9 mouse cellular contexts compared by ENCODE assay signal in genomic region chr16:4512661-4513438, GRCm38 (mm10). TPM values are rescaled to one million over a fixed set of nuclear protein-coding genes. Genes with fewer than 3 reads are reported as not detected.
DNase-seq lines count a peak whose midpoint lies in the region; ATAC-seq and TF ChIP-seq lines count a peak whose summit lies in the region.
"Had no signal": no experiment of that assay in that cellular context is flagged by ENCODE, and none has a peak within 500 bp of the region (broad histone marks: within the 10 kb centered on the region; RNA-seq: fewer than 3 reads in every experiment).

No protein-coding gene starts in this region.

- no peaks in the 10 kb centered on the region for H3K27me3 ChIP-seq in kidney, postnatal 0 days (ENCODE audit: insufficient read depth, low read length)
- no peaks in the 10 kb centered on the region for H3K27me3 ChIP-seq in forebrain, embryonic 10.5 days (ENCODE audit: poor library complexity, severe bottlenecking)
- H3K27me3 ChIP-seq: midbrain, embryonic 12.5 days had no signal

- H3K9ac ChIP-seq in kidney, postnatal 0 days (ENCODE audit: low read depth, low read length): no peak overlapping the region
- H3K9ac ChIP-seq: midbrain, embryonic 12.5 days had no signal

- no peak overlapping the region for H3K4me3 ChIP-seq in kidney, postnatal 0 days (replicated peaks; ENCODE audit: low read depth, low read length)
- H3K4me3 ChIP-seq in forebrain, embryonic 10.5 days: no peak overlapping the region
- H3K4me3 ChIP-seq: midbrain, embryonic 12.5 days had no signal

- H3K4me1 ChIP-seq in kidney, postnatal 0 days (replicated peaks; ENCODE audit: insufficient read depth, low read length): no peaks in the 10 kb centered on the region; the same call in 1 of the 2 replicates
- no peaks in the 10 kb centered on the region for H3K4me1 ChIP-seq in forebrain, embryonic 10.5 days

- TF ChIP-seq CTCF in kidney, postnatal 0 days (IDR thresholded peaks at IDR 0.05; ENCODE audit: low read depth): no peak

- H3K36me3 ChIP-seq in kidney, postnatal 0 days (ENCODE audit: insufficient read depth, low read length): no peaks in the 10 kb centered on the region
- no peaks in the 10 kb centered on the region for H3K36me3 ChIP-seq in forebrain, embryonic 10.5 days (replicated peaks)
- H3K36me3 ChIP-seq: midbrain, embryonic 12.5 days had no signal

- no peaks in the 10 kb centered on the region for H3K9me3 ChIP-seq in kidney, postnatal 0 days (replicated peaks; ENCODE audit: low read length)
- H3K9me3 ChIP-seq in forebrain, embryonic 10.5 days: no peaks in the 10 kb centered on the region
- H3K9me3 ChIP-seq: midbrain, embryonic 12.5 days had no signal

- no peak overlapping the region for H3K4me2 ChIP-seq in kidney, postnatal 0 days (ENCODE audit: low read length)
- H3K4me2 ChIP-seq: midbrain, embryonic 12.5 days had no signal

- 68% methylated on average over 2 of the region's 3 CpGs for WGBS in kidney, postnatal 0 days
- 80% methylated on average over 3 of the region's 3 CpGs for WGBS in forebrain, embryonic 10.5 days

- DNase-seq in frontal cortex, postnatal 14 days (ENCODE audit: low spot score in 2 of 2): no peak
- DNase-seq in adrenal gland, postnatal 10 days: peak; percentile 81
- peak; percentile 85 to 88 for DNase-seq in heart, adult 9 months (ENCODE audit: low spot score in 2 of 2)
- peak; percentile 65 for DNase-seq in kidney, postnatal 0 days (ENCODE audit: low spot score)
- peak; percentile 34 to 45 for DNase-seq in thymus, postnatal 36 days
- DNase-seq in forebrain, embryonic 10.5 days (ENCODE audit: extremely low spot score, low spot score): no peak

- no peak overlapping the region; the same call in 1 of the 2 replicates for H3K27ac ChIP-seq in kidney, postnatal 0 days
- no peak overlapping the region for H3K27ac ChIP-seq in forebrain, embryonic 10.5 days
- H3K27ac ChIP-seq: midbrain, embryonic 12.5 days had no signal

- ATAC-seq in frontal cortex, adult (ENCODE audit: low TSS enrichment): peak; percentile 64
- no peak; the same call in 1 of the 2 replicates for ATAC-seq in kidney, postnatal 0 days (replicated peaks; ENCODE audit: low FRiP score, low read depth)
- peak; percentile 68 for ATAC-seq in megakaryocyte progenitor cell, adult 5-6 weeks (replicated peaks; ENCODE audit: poor library complexity)

RNA-seq across cellular contexts. Expression of gene Srl, which starts 28.8 kb away (rescaled TPM):
- 100 to 1,000 TPM in 1 of 2 experiments, 10 to 100 TPM in 1; 35.9 to 108 TPM for total RNA-seq in adrenal gland, postnatal 10 days (2021)
- 8.5 and 11.6 TPM in 2 replicates for polyA plus RNA-seq in kidney, postnatal 0 days (2015; fragmentation: Nextera tagmentation; extraction: Ambion mirVana)
- total RNA-seq in megakaryocyte progenitor cell, adult 5-6 weeks (2015): 2.9 and 4.4 TPM in 2 replicates
- total RNA-seq in megakaryocyte progenitor cell, adult 5-6 weeks (2017): 13.9 and 18.7 TPM in 2 replicates
- polyA plus RNA-seq in forebrain, embryonic 10.5 days (2016; fragmentation: Nextera tagmentation; extraction: Ambion mirVana): 23.8 and 29.4 TPM in 2 replicates

RNA-seq across cellular contexts. Expression of gene Tfap4, which starts 46.8 kb away (rescaled TPM):
- total RNA-seq in adrenal gland, postnatal 10 days (2021): 10 to 100 TPM in 1 of 2 experiments, 1 to 10 TPM in 1; 6.5 to 12.3 TPM
- 17.2 and 19.6 TPM in 2 replicates for polyA plus RNA-seq in kidney, postnatal 0 days (2015; fragmentation: Nextera tagmentation; extraction: Ambion mirVana)
- total RNA-seq in megakaryocyte progenitor cell, adult 5-6 weeks (2015): 37.1 and 41.2 TPM in 2 replicates
- total RNA-seq in megakaryocyte progenitor cell, adult 5-6 weeks (2017): 42.0 and 53.9 TPM in 2 replicates
- 32.0 and 37.5 TPM in 2 replicates for polyA plus RNA-seq in forebrain, embryonic 10.5 days (2016; fragmentation: Nextera tagmentation; extraction: Ambion mirVana)

Comparison
In these comparisons a context has a peak if more than half of its experiments do, and no peak if none do; other contexts are left out.
1. DNase-seq: peak in adrenal gland, postnatal 10 days (single experiment), heart, adult 9 months (2 of 2), kidney, postnatal 0 days (single experiment) and thymus, postnatal 36 days (2 of 2); none in frontal cortex, postnatal 14 days (0 of 2) and forebrain, embryonic 10.5 days (single experiment).